Comparison of ENCODE assay signal across 13 mouse cellular contexts in the genomic region with DNA sequence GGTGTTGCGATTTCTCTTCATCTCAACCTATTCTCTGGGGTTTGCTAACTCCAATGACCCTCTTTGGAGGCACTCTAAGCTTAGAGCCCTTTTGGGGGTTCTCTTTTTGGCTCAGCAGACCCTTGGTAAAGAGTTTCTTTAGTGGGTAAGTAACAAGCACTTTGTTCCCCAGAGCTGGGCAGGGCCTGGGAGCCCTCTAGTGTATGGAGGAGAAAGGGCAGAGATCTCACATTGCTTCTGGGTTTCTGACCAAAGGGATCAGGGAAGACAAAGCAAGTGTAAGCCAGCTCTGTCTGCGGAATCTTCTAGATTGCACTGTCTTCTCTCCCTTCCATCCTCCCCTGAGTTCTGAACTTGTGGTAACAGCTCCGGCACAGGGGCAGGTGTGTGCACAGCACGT. TPM values are rescaled to one million over a fixed set of nuclear protein-coding genes. Genes with fewer than 3 reads are reported as not detected.
A peak's percentile ranks its signal among the peaks of the same experiment; 100 is the strongest.
DNase-seq lines count a peak whose midpoint lies in the region; ATAC-seq and TF ChIP-seq lines count a peak whose summit lies in the region.
"Had no signal": no experiment of that assay in that cellular context is flagged by ENCODE, and none has a peak within 500 bp of the region (broad histone marks: within the 10 kb centered on the region; RNA-seq: fewer than 3 reads in every experiment).

No protein-coding gene starts in this region.

- no peaks in the 10 kb centered on the region for H3K27me3 ChIP-seq in cerebellum, adult 2 months (ENCODE audit: control insufficient read depth, insufficient read depth, low read length)
- H3K27me3 ChIP-seq in kidney, adult 2 months (replicated peaks; ENCODE audit: control insufficient read depth, insufficient read depth, low read length): no peaks in the 10 kb centered on the region
- no peaks in the 10 kb centered on the region for H3K27me3 ChIP-seq in kidney, embryonic 14.5 days (ENCODE audit: control insufficient read depth, insufficient read depth, low read length)
- no peaks in the 10 kb centered on the region for H3K27me3 ChIP-seq in embryonic facial prominence, embryonic 14.5 days (replicated peaks; ENCODE audit: control insufficient read depth, insufficient read depth, low read length)
- H3K27me3 ChIP-seq: lung, embryonic 15.5 days; stomach, embryonic 15.5 days had no signal

- no peaks in the 10 kb centered on the region; the same call in 1 of the 2 replicates for H3K4me1 ChIP-seq in cerebellum, adult 2 months (ENCODE audit: control insufficient read depth, insufficient read depth, low read length)
- no peaks in the 10 kb centered on the region; the same call in 1 of the 2 replicates for H3K4me1 ChIP-seq in kidney, adult 2 months (ENCODE audit: control insufficient read depth, insufficient read depth, low read length)
- H3K4me1 ChIP-seq in kidney, embryonic 14.5 days (ENCODE audit: control insufficient read depth, insufficient read depth, low read length): peaks cover 2% of the 10 kb centered on the region; the same call in 1 of the 2 replicates
- H3K4me1 ChIP-seq in embryonic facial prominence, embryonic 14.5 days (ENCODE audit: control insufficient read depth, insufficient read depth, low read length): no peaks in the 10 kb centered on the region
- H3K4me1 ChIP-seq: stomach, embryonic 15.5 days had no signal

- H3K36me3 ChIP-seq in kidney, adult 2 months (ENCODE audit: control insufficient read depth, insufficient read depth, low read length): no peaks in the 10 kb centered on the region
- H3K36me3 ChIP-seq in kidney, embryonic 14.5 days (ENCODE audit: control insufficient read depth, insufficient read depth, low read length): no peaks in the 10 kb centered on the region
- H3K36me3 ChIP-seq in embryonic facial prominence, embryonic 14.5 days (ENCODE audit: control insufficient read depth, insufficient read depth, low read length): no peaks in the 10 kb centered on the region
- H3K36me3 ChIP-seq: lung, embryonic 15.5 days; stomach, embryonic 15.5 days had no signal

- H3K4me3 ChIP-seq in cerebellum, adult 2 months (replicated peaks; ENCODE audit: insufficient read depth, low read depth, low read length): no peak overlapping the region
- H3K4me3 ChIP-seq in kidney, adult 2 months (ENCODE audit: insufficient read depth, low read depth, low read length): no peak overlapping the region
- no peak overlapping the region for H3K4me3 ChIP-seq in kidney, embryonic 14.5 days (ENCODE audit: low read length)
- H3K4me3 ChIP-seq in embryonic facial prominence, embryonic 14.5 days (ENCODE audit: low read depth, low read length): no peak overlapping the region
- H3K4me3 ChIP-seq: lung, embryonic 15.5 days; stomach, embryonic 15.5 days had no signal

- peak; percentile 18; the same call in 1 of the 2 replicates for TF ChIP-seq CTCF in cerebellum, adult 2 months (IDR thresholded peaks at IDR 0.05; ENCODE audit: borderline replicate concordance, insufficient read depth, low read depth, low read length)
- peak; percentile 47 for TF ChIP-seq CTCF in kidney, adult 2 months (conservative IDR thresholded peaks at IDR 0.05; ENCODE audit: insufficient read depth, insufficient read length, low read depth, low read length)

- H3K4me2 ChIP-seq in kidney, embryonic 14.5 days (replicated peaks; ENCODE audit: low read depth, low read length): no peak overlapping the region
- no peak overlapping the region for H3K4me2 ChIP-seq in embryonic facial prominence, embryonic 14.5 days (ENCODE audit: low read depth, low read length)
- H3K4me2 ChIP-seq: lung, embryonic 15.5 days; stomach, embryonic 15.5 days had no signal

- DNase-seq in cerebellum, adult 2 months: no peak
- DNase-seq in cerebellum, postnatal 36 days: no peak
- DNase-seq in kidney, adult 2 months: no peak
- DNase-seq in ES-CJ7 (ENCODE audit: low read depth, low spot score): peak; percentile 57
- peak; percentile 31 for DNase-seq in embryonic facial prominence, embryonic 14.5 days (ENCODE audit: low spot score)
- DNase-seq in urinary bladder, adult 2 months (ENCODE audit: low spot score): no peak
- DNase-seq in ovary, adult 18-20 months (ENCODE audit: low spot score): no peak
- DNase-seq: B cell, adult 2 months; heart, postnatal 36 days; kidney, postnatal 10 days had no signal

- no peak for TF ChIP-seq POLR2A in cerebellum, adult 2 months (IDR thresholded peaks at IDR 0.05; ENCODE audit: borderline replicate concordance, insufficient read depth, low read length)
- no peak for TF ChIP-seq POLR2A in kidney, adult 2 months (IDR thresholded peaks at IDR 0.05; ENCODE audit: low read depth, low read length)

- H3K9me3 ChIP-seq in kidney, embryonic 14.5 days (ENCODE audit: control insufficient read depth, low read length): no peaks in the 10 kb centered on the region
- no peaks in the 10 kb centered on the region for H3K9me3 ChIP-seq in embryonic facial prominence, embryonic 14.5 days (ENCODE audit: control insufficient read depth, low read length)
- H3K9me3 ChIP-seq: lung, embryonic 15.5 days; stomach, embryonic 15.5 days had no signal

- 66% methylated on average over 4 of the region's 4 CpGs for WGBS in cerebellum, adult 2 months
- WGBS in kidney, adult 2 months: 82% methylated on average over 4 of the region's 4 CpGs
- WGBS in kidney, embryonic 14.5 days: 81% methylated on average over 4 of the region's 4 CpGs
- 74% methylated on average over 4 of the region's 4 CpGs for WGBS in embryonic facial prominence, embryonic 14.5 days

- ATAC-seq in kidney, embryonic 14.5 days (ENCODE audit: low FRiP score, low TSS enrichment): no peak
- no peak for ATAC-seq in embryonic facial prominence, embryonic 14.5 days (ENCODE audit: low read depth)

- no peak overlapping the region for H3K9ac ChIP-seq in kidney, embryonic 14.5 days (ENCODE audit: low read depth, low read length)
- H3K9ac ChIP-seq in embryonic facial prominence, embryonic 14.5 days (ENCODE audit: low read depth, low read length): no peak overlapping the region
- H3K9ac ChIP-seq: lung, embryonic 15.5 days; stomach, embryonic 15.5 days had no signal

- no peak overlapping the region for H3K27ac ChIP-seq in cerebellum, adult 2 months (ENCODE audit: insufficient read depth, low read length)
- no peak overlapping the region for H3K27ac ChIP-seq in kidney, adult 2 months (ENCODE audit: insufficient read depth, low read depth, low read length)
- no peak overlapping the region for H3K27ac ChIP-seq in kidney, embryonic 14.5 days (ENCODE audit: low read depth, low read length)
- no peak overlapping the region for H3K27ac ChIP-seq in embryonic facial prominence, embryonic 14.5 days (replicated peaks; ENCODE audit: low read depth, low read length)
- H3K27ac ChIP-seq: lung, embryonic 15.5 days; stomach, embryonic 15.5 days had no signal

RNA-seq across cellular contexts. Expression of gene Igfbp4, which starts 5.7 kb away (rescaled TPM):
- polyA plus RNA-seq in cerebellum, adult 2 months (2012; rRNA removed): 26.2 and 28.6 TPM in 2 replicates
- 1,142 and 1,152 TPM in 2 replicates for polyA plus RNA-seq in kidney, adult 2 months (2012; rRNA removed)
- 421 and 542 TPM in 2 replicates for polyA plus RNA-seq in kidney, embryonic 14.5 days (2014; fragmentation: Nextera tagmentation; extraction: Ambion mirVana)
- 966 and 1,068 TPM in 2 replicates for polyA plus RNA-seq in embryonic facial prominence, embryonic 14.5 days (2014; fragmentation: Nextera tagmentation; extraction: Ambion mirVana)
- 248 and 341 TPM in 2 replicates for polyA plus RNA-seq in urinary bladder, adult 2 months (2012; rRNA removed)

RNA-seq across cellular contexts. Expression of gene Top2a, which starts 11.4 kb away (rescaled TPM):
- polyA plus RNA-seq in cerebellum, adult 2 months (2012; rRNA removed): 0.11 and 0.25 TPM in 2 replicates
- polyA plus RNA-seq in kidney, adult 2 months (2012; rRNA removed): 0.72 and 1.1 TPM in 2 replicates
- 284 and 300 TPM in 2 replicates for polyA plus RNA-seq in kidney, embryonic 14.5 days (2014; fragmentation: Nextera tagmentation; extraction: Ambion mirVana)
- 181 and 201 TPM in 2 replicates for polyA plus RNA-seq in embryonic facial prominence, embryonic 14.5 days (2014; fragmentation: Nextera tagmentation; extraction: Ambion mirVana)
- 4.7 and 6.0 TPM in 2 replicates for polyA plus RNA-seq in urinary bladder, adult 2 months (2012; rRNA removed)

RNA-seq across cellular contexts. Expression of gene Gjd3, which starts 52.5 kb away (rescaled TPM):
- 1.2 and 2.1 TPM in 2 replicates for polyA plus RNA-seq in cerebellum, adult 2 months (2012; rRNA removed)
- 0.34 and 0.57 TPM in 2 replicates for polyA plus RNA-seq in kidney, adult 2 months (2012; rRNA removed)
- 0.64 TPM in 1 of 2 replicates, not detected in the other for polyA plus RNA-seq in kidney, embryonic 14.5 days (2014; fragmentation: Nextera tagmentation; extraction: Ambion mirVana)
- polyA plus RNA-seq in embryonic facial prominence, embryonic 14.5 days (2014; fragmentation: Nextera tagmentation; extraction: Ambion mirVana): 0.34 and 0.56 TPM in 2 replicates
- 0.55 and 0.87 TPM in 2 replicates for polyA plus RNA-seq in urinary bladder, adult 2 months (2012; rRNA removed)

RNA-seq across cellular contexts. Expression of gene Tns4, which starts 53.8 kb away (rescaled TPM):
- 0.18 and 0.25 TPM in 2 replicates for polyA plus RNA-seq in cerebellum, adult 2 months (2012; rRNA removed)
- 0.86 and 1.8 TPM in 2 replicates for polyA plus RNA-seq in kidney, adult 2 months (2012; rRNA removed)
- 0.11 and 0.20 TPM in 2 replicates for polyA plus RNA-seq in kidney, embryonic 14.5 days (2014; fragmentation: Nextera tagmentation; extraction: Ambion mirVana)
- polyA plus RNA-seq in embryonic facial prominence, embryonic 14.5 days (2014; fragmentation: Nextera tagmentation; extraction: Ambion mirVana): 0.81 and 1.0 TPM in 2 replicates
- 26.0 and 28.6 TPM in 2 replicates for polyA plus RNA-seq in urinary bladder, adult 2 months (2012; rRNA removed)

Comparison
In these comparisons a context has a peak if more than half of its experiments do, and no peak if none do; other contexts are left out.
1. RNA of gene Top2a, which starts 11.4 kb away (polyA plus RNA-seq): 284 to 300 TPM in kidney, embryonic 14.5 days and 181 to 201 TPM in embryonic facial prominence, embryonic 14.5 days; 4.7 to 6.0 TPM in urinary bladder, adult 2 months, 0.72 to 1.1 TPM in kidney, adult 2 months and 0.11 to 0.25 TPM in cerebellum, adult 2 months; every median in the first group is over 10 times any median in the second.
2. DNase-seq: peak in ES-CJ7 (single experiment) and embryonic facial prominence, embryonic 14.5 days (single experiment); none in cerebellum, adult 2 months (0 of 2), cerebellum, postnatal 36 days (0 of 2), kidney, adult 2 months (single experiment), urinary bladder, adult 2 months (single experiment) and ovary, adult 18-20 months (single experiment).